Mouse (Mus musculus): ENCODE data around the gene Arhgap45. TPM values are rescaled to one million over a fixed set of nuclear protein-coding genes. Genes with fewer than 3 reads are reported as not detected.

Gene Arhgap45
- polyA plus RNA-seq, 1 experiment = 103 TPM

DNA sequence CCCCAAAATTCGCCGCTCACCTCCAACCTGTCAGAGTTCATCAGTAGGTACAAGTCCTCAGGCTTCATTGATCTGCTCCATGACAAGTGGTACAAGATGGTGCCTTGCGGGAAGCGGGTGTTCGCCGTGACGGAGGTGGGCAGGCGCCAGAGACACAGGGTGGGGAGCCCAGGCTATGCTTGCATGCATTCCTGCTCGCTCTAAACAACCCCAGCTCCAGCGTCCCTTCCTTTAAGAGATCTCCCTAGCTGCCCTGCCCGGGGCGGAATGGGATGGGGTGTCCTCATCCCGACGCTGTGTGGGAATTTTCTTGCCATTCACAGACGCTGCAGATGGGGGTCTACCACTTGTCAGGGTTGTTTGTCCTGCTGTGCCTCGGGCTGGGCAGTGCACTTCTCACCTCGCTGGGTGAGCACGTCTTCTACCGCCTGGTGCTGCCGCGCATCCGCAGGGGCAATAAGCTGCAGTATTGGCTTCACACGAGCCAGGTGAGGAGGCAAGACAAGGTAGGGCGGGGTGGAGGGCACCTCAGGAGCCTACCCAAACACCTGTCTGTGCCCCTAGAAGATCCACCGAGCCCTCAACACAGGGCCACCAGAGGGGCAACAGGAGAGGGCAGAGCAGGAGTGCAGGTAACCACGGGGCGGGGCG, 40.3 kb upstream of the Arhgap45 start:
- no peak for DNase-seq
- TF ChIP-seq POLR2A (IDR thresholded peaks at IDR 0.05; ENCODE audit: borderline replicate concordance, extremely low read depth, low read depth, low read length) (no peak), CTCF (IDR thresholded peaks at IDR 0.05; ENCODE audit: insufficient read depth, low read length) (no peak)
- WGBS = 89% methylated on average over 28 of the region's 28 CpGs

GRCm38 (mm10) chr10:79976722-79977107, 39.7 kb upstream of the Arhgap45 start:
- no peak for DNase-seq

More for the DNA sequence above, 40.3 kb upstream of the Arhgap45 start:
- no peak overlapping the region for H3K4me3 ChIP-seq (replicated peaks; ENCODE audit: extremely low read depth, low read depth, low read length)
- H3K4me1 ChIP-seq (ENCODE audit: control insufficient read depth, insufficient read depth, low read length) = no peaks in the 10 kb centered on the region

GRCm38 (mm10) chr10:79977324-79977723, 39.1 kb upstream of the Arhgap45 start:
- TF ChIP-seq CTCF (IDR thresholded peaks at IDR 0.05; ENCODE audit: insufficient read depth, low read length) (no peak), POLR2A (IDR thresholded peaks at IDR 0.05; ENCODE audit: borderline replicate concordance, extremely low read depth, low read depth, low read length) (no peak)
- 89% methylated on average over 28 of the region's 28 CpGs for WGBS
- no peak for DNase-seq
- no peak overlapping the region for H3K4me3 ChIP-seq (replicated peaks; ENCODE audit: extremely low read depth, low read depth, low read length)
- H3K4me1 ChIP-seq (ENCODE audit: control insufficient read depth, insufficient read depth, low read length) = peaks cover under 1% of the 10 kb centered on the region

More at GRCm38 (mm10) chr10:79976722-79977107, 39.7 kb upstream of the Arhgap45 start:
- TF ChIP-seq CTCF (IDR thresholded peaks at IDR 0.05; ENCODE audit: insufficient read depth, low read length) (no peak), POLR2A (IDR thresholded peaks at IDR 0.05; ENCODE audit: borderline replicate concordance, extremely low read depth, low read depth, low read length) (no peak)
- H3K4me1 ChIP-seq (ENCODE audit: control insufficient read depth, insufficient read depth, low read length) = no peaks in the 10 kb centered on the region
- WGBS = 86% methylated on average over 33 of the region's 36 CpGs
- no peak overlapping the region for H3K4me3 ChIP-seq (replicated peaks; ENCODE audit: extremely low read depth, low read depth, low read length)

DNA sequence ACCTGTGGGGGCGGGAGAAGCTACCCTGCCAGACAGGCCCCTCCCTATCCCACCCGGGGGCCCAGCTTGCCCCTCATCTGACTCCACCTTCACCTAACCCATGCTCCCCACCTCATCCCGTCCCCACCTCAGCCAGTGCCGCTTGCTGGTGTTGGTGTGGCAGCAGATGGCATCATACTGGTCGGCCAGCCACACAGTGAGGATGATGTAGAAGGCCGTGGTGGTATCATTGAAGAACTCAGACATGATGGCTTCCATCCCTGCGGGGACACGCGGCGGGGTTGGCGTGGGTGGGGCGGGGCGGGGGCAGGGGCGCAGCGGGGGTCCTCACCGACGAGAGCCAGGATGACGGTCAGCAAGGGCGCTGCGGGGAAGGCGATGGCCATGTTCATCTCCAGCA, 38.4 kb upstream of the Arhgap45 start:
- TF ChIP-seq CTCF (IDR thresholded peaks at IDR 0.05; ENCODE audit: insufficient read depth, low read length) (no peak), POLR2A (IDR thresholded peaks at IDR 0.05; ENCODE audit: borderline replicate concordance, extremely low read depth, low read depth, low read length) (no peak)
- WGBS = 96% methylated on average over 21 of the region's 21 CpGs
- DNase-seq = no peak
- H3K4me3 ChIP-seq (replicated peaks; ENCODE audit: extremely low read depth, low read depth, low read length) = no peak overlapping the region
- H3K4me1 ChIP-seq (ENCODE audit: control insufficient read depth, insufficient read depth, low read length) = peaks cover 8% of the 10 kb centered on the region

DNA sequence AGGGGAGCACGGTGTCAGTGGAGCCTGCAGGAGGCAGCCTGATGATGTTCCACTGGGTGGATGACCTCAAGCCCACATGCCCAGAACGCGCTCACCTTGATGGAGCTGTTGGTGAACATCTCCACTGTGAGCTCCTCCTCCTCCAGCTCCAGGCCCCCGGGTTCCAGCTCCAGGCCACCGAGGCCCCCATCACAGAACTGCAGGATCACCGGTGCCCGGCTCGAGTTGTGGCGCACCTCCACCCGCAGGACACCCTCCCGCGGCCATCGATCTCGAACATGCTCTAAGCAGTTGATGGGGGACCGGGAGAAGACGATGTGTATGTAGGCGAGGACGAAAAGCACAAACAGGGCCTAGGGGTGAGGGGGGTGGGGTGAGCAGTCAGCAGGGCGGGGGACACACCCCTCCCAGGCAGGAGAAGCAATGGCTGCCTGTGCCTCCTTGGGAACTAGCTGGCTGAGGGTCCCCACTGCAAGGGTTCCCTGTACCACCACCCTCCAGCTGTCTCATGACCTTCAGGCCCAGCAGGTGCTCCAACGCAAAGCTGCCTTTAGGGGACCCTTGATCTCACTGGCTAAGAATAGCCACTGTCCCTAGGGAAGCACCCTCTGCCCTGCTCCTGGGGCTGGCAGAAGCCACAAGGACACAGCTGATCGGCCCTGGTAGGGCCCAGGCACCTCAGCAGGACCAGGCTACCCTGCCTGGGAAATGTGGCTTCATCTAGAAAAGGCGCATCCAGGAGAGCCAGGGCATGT, 36.9 kb upstream of the Arhgap45 start:
- Histone ChIP-seq H3K4me3 (replicated peaks; ENCODE audit: extremely low read depth, low read depth, low read length) (no peak overlapping the region), H3K4me1 (ENCODE audit: control insufficient read depth, insufficient read depth, low read length) (peaks cover 11% of the 10 kb centered on the region)
- 93% methylated on average over 22 of the region's 22 CpGs for WGBS
- no peak for TF ChIP-seq CTCF (IDR thresholded peaks at IDR 0.05; ENCODE audit: insufficient read depth, low read length)
- TF ChIP-seq POLR2A (IDR thresholded peaks at IDR 0.05; ENCODE audit: borderline replicate concordance, extremely low read depth, low read depth, low read length) = no peak
- no peak for DNase-seq

DNA sequence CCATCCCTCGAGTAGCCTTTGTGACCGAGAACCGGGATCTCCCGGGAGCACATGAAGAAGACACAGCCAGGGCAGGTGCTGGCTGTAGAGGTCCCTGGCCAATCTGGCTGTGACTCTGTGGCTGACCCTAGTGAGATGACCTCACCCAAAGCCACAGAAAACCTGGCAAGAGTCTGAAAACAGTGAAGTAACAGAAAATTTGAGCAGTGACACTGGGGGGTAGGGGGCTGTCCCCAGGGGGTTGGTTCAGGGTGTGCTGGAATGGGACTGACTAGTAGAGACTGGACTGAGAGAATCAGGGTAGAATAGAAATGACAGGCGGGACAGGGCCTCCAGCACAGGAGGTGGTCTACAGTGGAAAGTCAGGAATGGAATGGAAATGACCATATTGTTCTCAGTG, 33.2 kb upstream of the Arhgap45 start:
- TF ChIP-seq POLR2A (IDR thresholded peaks at IDR 0.05; ENCODE audit: borderline replicate concordance, extremely low read depth, low read depth, low read length) (no peak), CTCF (IDR thresholded peaks at IDR 0.05; ENCODE audit: insufficient read depth, low read length) (no peak)
- peak overlapping the region; percentile 85 for H3K4me3 ChIP-seq (replicated peaks; ENCODE audit: extremely low read depth, low read depth, low read length)
- no peak for DNase-seq
- peaks cover 27% of the 10 kb centered on the region for H3K4me1 ChIP-seq (ENCODE audit: control insufficient read depth, insufficient read depth, low read length)
- WGBS = 58% methylated on average over 5 of the region's 5 CpGs

DNA sequence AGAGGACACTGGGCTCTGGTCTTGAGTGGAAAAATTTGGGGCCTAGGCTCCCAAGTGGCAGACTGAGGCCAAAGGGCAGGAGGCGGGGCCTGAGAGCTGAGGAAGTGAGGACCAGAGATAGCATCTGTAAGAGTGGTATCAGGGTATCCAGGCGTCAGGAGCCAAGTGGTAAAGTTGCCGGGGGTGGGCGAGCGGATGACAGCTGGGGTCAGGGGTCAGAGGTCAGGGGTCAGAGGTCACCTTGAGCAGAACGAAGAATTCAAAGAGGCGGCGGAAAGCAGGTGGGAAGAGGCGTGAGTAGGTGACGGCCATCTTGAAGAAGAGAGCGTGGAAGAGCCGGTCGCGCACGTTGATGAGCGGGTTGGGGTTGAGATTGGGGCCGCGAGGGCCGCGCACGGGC, 32.8 kb upstream of the Arhgap45 start:
- peaks cover 27% of the 10 kb centered on the region for H3K4me1 ChIP-seq (ENCODE audit: control insufficient read depth, insufficient read depth, low read length)
- DNase-seq = peak; percentile 66
- H3K4me3 ChIP-seq (replicated peaks; ENCODE audit: extremely low read depth, low read depth, low read length) = peak overlapping the region; percentile 85
- TF ChIP-seq CTCF (IDR thresholded peaks at IDR 0.05; ENCODE audit: insufficient read depth, low read length) (no peak), POLR2A (IDR thresholded peaks at IDR 0.05; ENCODE audit: borderline replicate concordance, extremely low read depth, low read depth, low read length) (no peak)
- 4% methylated on average over 21 of the region's 21 CpGs for WGBS

DNA sequence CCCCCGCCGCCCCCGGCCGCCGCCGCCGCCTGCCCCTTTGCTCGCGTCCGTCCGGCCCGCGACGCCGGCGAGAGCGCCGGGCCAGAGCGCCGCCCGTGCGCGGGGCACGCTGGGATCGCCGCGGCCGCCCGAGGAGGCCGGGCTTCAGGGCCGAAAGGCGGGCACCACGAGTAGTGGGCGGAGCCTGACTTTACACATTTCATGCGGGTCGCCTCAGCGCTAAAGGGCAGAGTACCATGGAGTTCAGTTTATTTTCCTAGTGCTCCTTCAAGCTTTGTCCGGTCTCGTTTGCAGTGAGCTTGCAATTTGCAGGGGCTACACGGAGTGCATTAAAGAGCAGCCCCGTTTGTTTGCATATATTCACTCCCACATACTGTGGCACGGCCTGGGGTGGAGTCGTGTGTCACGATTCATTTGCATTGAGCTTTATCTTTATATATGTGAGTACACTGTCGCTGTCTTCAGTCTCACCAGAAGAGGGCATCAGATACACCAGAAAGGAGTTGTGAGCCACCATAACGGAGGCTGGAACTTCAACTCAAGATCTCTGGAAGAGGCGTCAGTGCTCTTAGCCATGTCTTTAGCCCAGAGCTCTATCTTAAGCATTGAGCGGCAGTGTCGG, 32.1 kb upstream of the Arhgap45 start, which contains the start of gene Tmem259:
Tmem259 (minus strand) TSS at position 136 of the 622 bp plus-strand sequence.
- Histone ChIP-seq H3K4me1 (ENCODE audit: control insufficient read depth, insufficient read depth, low read length) (peaks cover 28% of the 10 kb centered on the region), H3K4me3 (replicated peaks; ENCODE audit: extremely low read depth, low read depth, low read length) (peak within 1 kb of the TSS; percentile 87)
- peak; percentile 85 for DNase-seq
- no peak; the same call in 1 of the 2 replicates for TF ChIP-seq CTCF (IDR thresholded peaks at IDR 0.05; ENCODE audit: insufficient read depth, low read length)
- TF ChIP-seq POLR2A (IDR thresholded peaks at IDR 0.05; ENCODE audit: borderline replicate concordance, extremely low read depth, low read depth, low read length) = no peak
- WGBS = under 1% methylated on average over 49 of the region's 49 CpGs

DNA sequence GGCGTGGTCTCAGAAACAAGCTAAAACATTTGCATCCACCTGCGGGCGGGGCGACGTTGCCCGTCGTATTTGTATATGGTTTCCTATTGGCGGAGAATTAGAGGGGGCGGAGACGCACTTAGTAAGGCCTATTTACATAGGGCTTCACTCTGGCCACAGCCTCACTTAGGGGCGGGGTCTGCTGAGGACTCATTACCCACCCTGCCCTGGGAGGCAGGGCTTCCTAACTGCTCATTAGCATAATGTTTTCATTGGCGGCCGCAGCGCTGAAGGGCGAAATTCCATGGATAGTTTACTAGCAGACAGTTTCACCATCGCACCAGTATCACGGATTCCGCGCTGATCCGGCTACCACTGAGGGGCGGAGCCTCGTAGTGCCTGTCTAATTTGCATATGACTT, 31.6 kb upstream of the Arhgap45 start:
- whole genome bisulfite sequencing = under 1% methylated on average over 22 of the region's 22 CpGs
- Histone ChIP-seq H3K4me3 (replicated peaks; ENCODE audit: extremely low read depth, low read depth, low read length) (peak overlapping the region; percentile 87), H3K4me1 (ENCODE audit: control insufficient read depth, insufficient read depth, low read length) (peaks cover 30% of the 10 kb centered on the region)
- DNase-seq = peak; percentile 92
- TF ChIP-seq CTCF (IDR thresholded peaks at IDR 0.05; ENCODE audit: insufficient read depth, low read length) (no peak), POLR2A (IDR thresholded peaks at IDR 0.05; ENCODE audit: borderline replicate concordance, extremely low read depth, low read depth, low read length) (peak; percentile 52; the same call in 1 of the 2 replicates)

All from lung, adult 2 months (tissue).